Mouse (Mus musculus) hindbrain, embryonic 11.5 days (tissue): ENCODE data around the gene Ttc39b. TPM values are rescaled to one million over a fixed set of nuclear protein-coding genes. Genes with fewer than 3 reads are reported as not detected.

Experiments used
- ATAC-seq: fragments of 200-750 bp; cut with Nextera tagmentation; 2 replicates; pipeline ENCODE4 v1.8.0; 2017; ENCODE audit warnings: mild to moderate bottlenecking, moderate TSS enrichment, moderate library complexity; ENCODE audit not compliant: low FRiP score
- DNase-seq: peaks from one replicate; pipeline ENCODE4 v3.0.0-alpha.2; 2015; ENCODE audit warnings: low spot score
- H3K27ac ChIP-seq: fragments of 300-500 bp; sonication (generic); 2 replicates; pipeline ENCODE4 v1.5.1; 2014; ENCODE audit warnings: mild to moderate bottlenecking, low read depth, low read length
- H3K27me3 ChIP-seq: fragments of 300-500 bp; sonication (generic); 2 replicates; pipeline ENCODE4 v1.6.1; 2014; ENCODE audit warnings: mild to moderate bottlenecking, low read length, moderate library complexity, mixed read lengths; ENCODE audit not compliant: control insufficient read depth, insufficient read depth
- H3K36me3 ChIP-seq: fragments of 300-500 bp; sonication (generic); 2 replicates; pipeline ENCODE4 v1.6.1; 2014; ENCODE audit warnings: mild to moderate bottlenecking, low read length, moderate library complexity, mixed read lengths; ENCODE audit not compliant: control insufficient read depth, insufficient read depth
- H3K4me1 ChIP-seq: fragments of 300-500 bp; sonication (generic); replicated peaks from 2 replicates; pipeline ENCODE4 v1.6.1; 2014; ENCODE audit warnings: low read length, mixed read lengths; ENCODE audit not compliant: control insufficient read depth, insufficient read depth
- H3K4me2 ChIP-seq: fragments of 300-500 bp; sonication (generic); replicated peaks from 2 replicates; pipeline ENCODE4 v1.6.1; 2014; ENCODE audit warnings: mild to moderate bottlenecking, low read depth, low read length
- H3K4me3 ChIP-seq: fragments of 300-500 bp; sonication (generic); 2 replicates; pipeline ENCODE4 v1.5.1; 2014; ENCODE audit warnings: low read depth, low read length
- H3K9ac ChIP-seq: fragments of 300-500 bp; sonication (generic); 2 replicates; pipeline ENCODE4 v1.6.1; 2014; ENCODE audit warnings: low read depth, low read length
- H3K9me3 ChIP-seq: fragments of 300-500 bp; sonication (generic); 2 replicates; pipeline ENCODE4 v1.6.1; 2016; ENCODE audit warnings: low read length; ENCODE audit not compliant: control insufficient read depth
- WGBS: fragments of 180-500 bp; shearing (Covaris S2); extraction: QIAGEN DNeasy Blood & Tissue Kit; methylation state at CpG from one replicate; pipeline ENCODE4 v1.1.7; 2014; 5-methylcytosine and 5-hydroxymethylcytosine counted together
- polyA plus RNA-seq: library from polyadenylated mRNA; unstranded; fragments of >200 nt; fragmentation: Nextera tagmentation; extraction: Ambion mirVana; gene quantifications from 2 replicates; pipeline ENCODE4 v1.2.1, GENCODE M21; 2014

Gene Ttc39b
- polyA plus RNA-seq, 1 experiment from 2014 or later, result 2.9 TPM

GRCm38 (mm10) chr4:83220761-83221557, 103.1 kb downstream of the Ttc39b start:
- H3K27ac ChIP-seq, result no peak overlapping the region
- H3K4me1 ChIP-seq, result no peaks in the 10 kb centered on the region
- no peaks in the 10 kb centered on the region for H3K27me3 ChIP-seq
- no peaks in the 10 kb centered on the region for H3K36me3 ChIP-seq
- DNase-seq (no peak), ATAC-seq (no peak)
- H3K9me3 ChIP-seq, result no peaks in the 10 kb centered on the region
- no peak overlapping the region for H3K4me3 ChIP-seq
- no peak overlapping the region for H3K9ac ChIP-seq
- WGBS, result 87% methylated on average over 13 of the region's 13 CpGs
- no peak overlapping the region for H3K4me2 ChIP-seq

GRCm38 (mm10) chr4:83219253-83219652, 104.8 kb downstream of the Ttc39b start:
- DNase-seq (no peak), ATAC-seq (no peak)
- H3K36me3 ChIP-seq, result no peaks in the 10 kb centered on the region
- WGBS, result 93% methylated on average over 5 of the region's 5 CpGs
- no peak overlapping the region for H3K27ac ChIP-seq
- H3K9me3 ChIP-seq, result no peaks in the 10 kb centered on the region
- no peak overlapping the region for H3K9ac ChIP-seq
- H3K4me3 ChIP-seq, result no peak overlapping the region
- no peak overlapping the region for H3K4me2 ChIP-seq
- no peaks in the 10 kb centered on the region for H3K27me3 ChIP-seq
- no peaks in the 10 kb centered on the region for H3K4me1 ChIP-seq

DNA sequence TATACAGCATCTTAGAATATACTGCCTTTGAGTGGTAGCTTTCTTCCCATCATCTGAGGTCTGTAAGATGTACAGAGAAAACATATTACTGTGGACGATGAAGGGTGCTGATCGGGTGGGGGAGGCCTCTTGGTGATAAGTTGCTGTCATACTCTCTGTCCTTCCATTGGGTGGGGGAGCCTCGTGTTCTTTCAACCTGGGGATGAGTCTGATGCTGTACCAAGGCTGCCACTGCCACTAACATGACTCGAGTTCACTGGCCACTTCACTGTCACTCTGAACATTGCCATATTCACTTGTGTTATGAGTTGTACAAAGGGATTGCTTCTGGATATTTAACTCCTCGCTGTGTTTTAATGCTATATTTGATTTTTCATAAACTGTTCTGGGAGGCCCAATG, 106.9 kb downstream of the Ttc39b start:
- Histone ChIP-seq H3K27ac (no peak overlapping the region), H3K9me3 (no peaks in the 10 kb centered on the region), H3K4me2 (no peak overlapping the region), H3K9ac (no peak overlapping the region), H3K4me3 (no peak overlapping the region), H3K27me3 (no peaks in the 10 kb centered on the region), H3K36me3 (no peaks in the 10 kb centered on the region), H3K4me1 (no peaks in the 10 kb centered on the region)
- 83% methylated on average over 5 of the region's 5 CpGs for WGBS
- ATAC-seq (no peak), DNase-seq (no peak)

DNA sequence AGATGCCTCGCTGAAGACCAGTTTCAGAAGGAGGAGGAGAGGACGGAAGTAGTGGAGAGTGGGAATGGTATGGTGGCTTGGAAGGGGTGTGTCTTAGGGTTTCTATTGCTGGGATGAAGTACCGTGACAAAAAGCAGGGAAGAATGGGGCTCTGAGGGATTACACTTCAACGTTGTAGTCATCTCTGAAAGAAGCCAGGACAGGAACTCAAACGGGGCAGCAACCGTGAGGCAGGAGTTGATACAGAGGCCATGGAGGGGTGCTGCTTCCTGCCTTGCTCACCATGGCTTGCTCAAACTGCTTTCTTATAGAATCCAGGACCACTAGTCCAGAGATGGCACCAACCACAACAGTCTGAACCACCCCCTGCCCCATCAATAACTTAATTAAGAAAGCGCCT, 107.7 kb downstream of the Ttc39b start:
- Histone ChIP-seq H3K4me2 (no peak overlapping the region), H3K4me3 (no peak overlapping the region), H3K9ac (no peak overlapping the region), H3K27me3 (no peaks in the 10 kb centered on the region), H3K27ac (no peak overlapping the region), H3K36me3 (no peaks in the 10 kb centered on the region), H3K9me3 (no peaks in the 10 kb centered on the region), H3K4me1 (no peaks in the 10 kb centered on the region)
- DNase-seq (no peak), ATAC-seq (no peak)
- 79% methylated on average over 7 of the region's 7 CpGs for WGBS

GRCm38 (mm10) chr4:83215776-83216175, 108.3 kb downstream of the Ttc39b start:
- no peaks in the 10 kb centered on the region for H3K36me3 ChIP-seq
- ATAC-seq (no peak), DNase-seq (no peak)
- WGBS, result 82% methylated on average over 1 of the region's 1 CpGs
- H3K9me3 ChIP-seq, result no peaks in the 10 kb centered on the region
- no peaks in the 10 kb centered on the region for H3K4me1 ChIP-seq
- H3K9ac ChIP-seq, result no peak overlapping the region
- H3K4me3 ChIP-seq, result no peak overlapping the region
- H3K27me3 ChIP-seq, result no peaks in the 10 kb centered on the region
- no peak overlapping the region for H3K27ac ChIP-seq
- H3K4me2 ChIP-seq, result no peak overlapping the region

- no peak overlapping the region for H3K9ac ChIP-seq
- H3K27me3 ChIP-seq, result no peaks in the 10 kb centered on the region
- H3K4me1 ChIP-seq, result no peaks in the 10 kb centered on the region
- H3K4me2 ChIP-seq, result no peak overlapping the region
- DNase-seq (no peak), ATAC-seq (no peak)
- 79% methylated on average over 9 of the region's 9 CpGs for WGBS
- no peak overlapping the region for H3K27ac ChIP-seq
- no peak overlapping the region for H3K4me3 ChIP-seq
- no peaks in the 10 kb centered on the region for H3K9me3 ChIP-seq
- no peaks in the 10 kb centered on the region for H3K36me3 ChIP-seq
Observed at GRCm38 (mm10) chr4:83214822-83215558, 109.1 kb downstream of the Ttc39b start.

GRCm38 (mm10) chr4:83213752-83214151, 110.3 kb downstream of the Ttc39b start:
- Histone ChIP-seq H3K4me3 (no peak overlapping the region), H3K27ac (no peak overlapping the region), H3K4me2 (no peak overlapping the region), H3K9me3 (no peaks in the 10 kb centered on the region), H3K27me3 (no peaks in the 10 kb centered on the region), H3K36me3 (no peaks in the 10 kb centered on the region), H3K9ac (no peak overlapping the region), H3K4me1 (no peaks in the 10 kb centered on the region)
- ATAC-seq (no peak), DNase-seq (no peak)
- WGBS, result 91% methylated on average over 6 of the region's 6 CpGs

DNA sequence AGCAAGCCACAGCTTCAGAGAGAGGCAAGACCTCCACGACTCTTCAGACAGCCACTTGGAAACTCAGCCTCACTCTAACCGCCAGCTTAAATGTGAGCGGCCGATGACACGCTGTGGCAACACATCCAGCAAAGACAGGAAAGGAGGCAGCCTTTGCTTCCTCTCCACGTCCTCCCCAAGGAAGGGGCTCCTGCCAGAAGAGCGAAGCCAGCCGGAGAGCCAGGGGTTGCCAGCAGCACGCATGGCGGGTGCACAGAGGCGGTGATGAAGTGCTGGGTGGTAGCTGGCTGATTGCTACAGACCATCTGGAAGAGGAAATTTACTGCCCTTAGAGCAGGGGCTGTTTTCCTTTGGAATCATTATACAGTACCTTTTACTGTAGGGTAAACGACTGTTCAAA, 112.3 kb downstream of the Ttc39b start:
- Histone ChIP-seq H3K36me3 (no peaks in the 10 kb centered on the region), H3K27ac (no peak overlapping the region), H3K9ac (no peak overlapping the region), H3K27me3 (no peaks in the 10 kb centered on the region), H3K4me3 (no peak overlapping the region), H3K9me3 (no peaks in the 10 kb centered on the region), H3K4me1 (peaks cover 1% of the 10 kb centered on the region; the same call in 1 of the 2 replicates), H3K4me2 (no peak overlapping the region)
- 75% methylated on average over 12 of the region's 12 CpGs for WGBS
- DNase-seq, result no peak
- no peak for ATAC-seq

DNA sequence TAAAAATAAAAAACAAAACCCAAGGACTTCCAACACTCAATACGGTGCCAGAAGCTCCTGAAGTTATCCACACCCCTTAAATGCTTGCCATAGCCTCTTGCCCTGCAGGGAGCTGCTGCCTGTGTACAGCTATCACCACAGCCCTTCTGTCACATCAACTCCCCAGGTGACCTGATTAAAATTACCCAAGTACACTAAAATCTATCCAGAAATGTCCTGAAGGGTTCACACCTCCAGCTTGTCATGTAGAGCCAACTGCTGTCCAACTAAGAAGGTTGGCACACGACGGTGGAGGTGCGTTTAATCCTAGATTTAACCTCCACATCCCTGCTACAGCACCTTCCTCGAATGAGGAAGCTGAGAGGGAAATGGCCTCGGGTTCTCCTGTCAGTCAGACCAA, 113.6 kb downstream of the Ttc39b start:
- no peak overlapping the region for H3K4me3 ChIP-seq

More for the DNA sequence above, 113.6 kb downstream of the Ttc39b start:
- Histone ChIP-seq H3K4me2 (no peak overlapping the region), H3K4me1 (peaks cover 2% of the 10 kb centered on the region; the same call in 1 of the 2 replicates), H3K36me3 (no peaks in the 10 kb centered on the region), H3K27ac (no peak overlapping the region), H3K9me3 (no peaks in the 10 kb centered on the region), H3K9ac (no peak overlapping the region), H3K27me3 (no peaks in the 10 kb centered on the region)
- no peak for DNase-seq
- ATAC-seq, result no peak
- 85% methylated on average over 6 of the region's 6 CpGs for WGBS
